Mouse (Mus musculus): ENCODE results near the gene Sf3b4.
A peak's percentile ranks its signal among the peaks of the same experiment; 100 is the strongest.

Gene Sf3b4

GRCm38 (mm10) chr3:96172197-96173178, at the start of gene Sf3b4:
Sf3b4 (plus strand) TSS chr3:96172332.
- DNase-seq (ENCODE audit: low read depth) = peak; percentile 97

DNA sequence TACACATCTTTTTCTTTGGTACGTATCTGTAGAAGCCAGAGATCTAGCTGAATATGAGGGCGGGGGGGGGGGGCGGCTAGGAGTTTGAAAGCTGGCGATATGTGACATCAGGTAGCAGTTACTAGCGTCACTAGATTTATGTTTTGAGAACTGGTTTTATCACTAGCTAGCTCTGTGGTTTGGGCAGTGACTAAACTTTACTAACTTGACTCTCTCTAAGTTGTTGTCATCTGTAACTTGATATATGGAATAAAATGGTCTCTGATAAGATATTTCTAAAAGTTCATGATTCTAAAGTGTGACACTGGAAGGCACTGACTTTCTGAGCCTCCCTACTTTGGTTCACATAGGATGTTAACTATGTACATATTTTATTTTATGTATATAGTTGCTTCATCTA, 47.9 kb upstream of the Sf3b4 start:
- DNase-seq (ENCODE audit: low read depth) = no peak

DNA sequence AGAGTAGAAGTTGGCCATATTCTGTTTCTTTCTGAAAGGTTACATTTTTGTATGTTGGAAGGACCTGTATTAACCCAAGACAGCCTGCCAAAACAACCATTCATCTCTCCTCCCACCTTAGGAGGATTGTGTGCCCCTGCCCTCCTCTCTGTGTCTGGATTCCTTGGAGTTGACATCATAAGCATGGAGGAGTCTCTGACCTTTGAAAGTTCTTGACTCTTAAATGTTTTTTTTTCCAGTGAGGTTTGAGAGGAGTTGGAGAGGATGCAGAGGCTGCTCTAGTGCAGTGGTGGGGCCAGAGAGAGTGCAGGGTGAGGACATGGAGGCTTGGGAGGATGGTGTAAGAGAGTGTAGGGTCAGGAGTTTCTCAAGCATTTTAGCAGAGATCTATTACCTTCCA, 44.0 kb upstream of the Sf3b4 start:
- no peak for DNase-seq (ENCODE audit: low read depth)

GRCm38 (mm10) chr3:96132478-96132877, 39.7 kb upstream of the Sf3b4 start:
- DNase-seq (ENCODE audit: low read depth) = no peak

GRCm38 (mm10) chr3:96133327-96133905, 38.7 kb upstream of the Sf3b4 start:
- no peak for DNase-seq (ENCODE audit: low read depth)

DNA sequence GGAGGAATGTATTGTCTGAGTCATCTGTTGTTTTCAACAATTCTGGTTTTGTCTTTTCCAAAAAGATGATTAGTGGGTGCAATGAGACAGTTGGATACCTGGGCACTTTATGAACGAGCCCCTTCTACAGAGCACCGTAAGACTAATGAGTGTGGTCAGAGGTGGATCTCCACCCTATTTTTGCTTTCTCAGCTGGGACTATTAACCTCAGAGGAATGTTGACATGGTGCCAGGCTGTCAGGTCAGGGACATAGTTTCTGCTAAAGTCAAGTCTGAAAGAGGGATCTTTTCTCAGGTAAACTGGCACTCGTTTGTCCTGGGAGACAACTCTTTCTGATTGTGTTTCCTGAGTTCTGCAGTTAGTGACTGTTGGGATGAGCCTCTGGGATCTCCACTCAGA, 37.1 kb upstream of the Sf3b4 start:
- no peak for DNase-seq (ENCODE audit: low read depth)

DNA sequence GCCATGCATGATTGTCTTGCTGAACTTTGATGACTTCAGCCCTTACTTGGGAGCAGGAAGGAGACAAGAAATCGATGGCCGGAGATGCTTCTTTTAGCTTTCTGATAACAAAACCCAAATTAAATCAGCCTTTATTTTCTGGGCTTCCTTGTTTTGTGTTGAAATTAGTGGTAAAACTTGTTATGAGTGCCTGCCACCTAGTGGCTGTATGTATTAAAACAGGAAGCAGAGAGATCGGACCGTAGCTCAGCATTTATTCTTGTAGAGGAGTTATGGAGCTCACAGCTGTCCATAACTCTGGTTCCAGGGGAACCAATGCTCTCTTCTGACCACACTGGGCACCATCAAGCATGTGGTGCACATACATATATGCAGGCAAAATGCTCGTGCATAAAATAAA, 24.2 kb upstream of the Sf3b4 start:
- DNase-seq (ENCODE audit: low read depth) = peak; percentile 85

DNA sequence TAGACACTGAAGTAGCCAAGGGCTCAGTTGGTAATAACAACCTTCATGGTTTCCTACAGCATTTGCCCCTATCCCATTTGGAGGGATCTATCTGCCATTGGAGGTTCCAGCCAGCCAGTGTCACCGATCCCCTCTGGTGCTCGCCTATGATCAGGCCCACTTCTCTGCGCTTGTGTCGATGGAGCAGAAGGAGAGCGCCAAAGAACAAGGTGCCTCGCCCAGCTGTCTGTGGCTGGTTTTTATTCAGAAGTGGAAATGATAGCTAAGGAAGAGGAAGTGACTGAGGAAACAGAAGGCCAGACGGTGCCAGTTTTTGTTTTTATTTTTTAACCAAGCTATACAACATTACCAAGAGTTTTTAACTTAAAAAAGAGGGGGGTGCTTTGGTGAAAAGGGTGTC, 20.3 kb upstream of the Sf3b4 start:
- no peak for DNase-seq (ENCODE audit: low read depth)

GRCm38 (mm10) chr3:96152611-96153010, 19.5 kb upstream of the Sf3b4 start:
- DNase-seq (ENCODE audit: low read depth) = no peak

DNA sequence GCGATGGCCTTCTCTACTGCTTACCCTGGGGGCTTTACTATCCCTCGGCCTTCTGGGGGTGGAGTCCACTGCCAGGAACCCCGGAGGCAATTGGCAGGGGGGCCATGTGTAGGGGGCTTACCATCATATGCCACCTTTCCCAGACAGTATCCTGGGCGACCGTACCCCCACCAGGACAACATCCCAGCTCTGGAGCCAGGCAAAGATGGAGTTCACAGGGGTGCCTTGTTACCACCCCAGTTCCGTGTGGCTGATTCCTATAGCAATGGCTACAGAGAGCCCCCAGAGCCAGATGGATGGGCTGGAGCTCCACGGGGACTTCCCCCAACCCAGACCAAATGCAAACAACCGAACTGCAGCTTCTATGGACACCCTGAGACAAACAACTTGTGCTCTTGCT, 16.6 kb upstream of the Sf3b4 start:
- no peak for DNase-seq (ENCODE audit: low read depth)

GRCm38 (mm10) chr3:96159820-96160219, 12.3 kb upstream of the Sf3b4 start:
- no peak for DNase-seq (ENCODE audit: low read depth)

- DNase-seq (ENCODE audit: low read depth) = peak; percentile 27
Measured at GRCm38 (mm10) chr3:96160222-96160802, 11.8 kb upstream of the Sf3b4 start.

- peak; percentile 64 for DNase-seq (ENCODE audit: low read depth)
Measured at GRCm38 (mm10) chr3:96160803-96161516, 11.2 kb upstream of the Sf3b4 start.

DNA sequence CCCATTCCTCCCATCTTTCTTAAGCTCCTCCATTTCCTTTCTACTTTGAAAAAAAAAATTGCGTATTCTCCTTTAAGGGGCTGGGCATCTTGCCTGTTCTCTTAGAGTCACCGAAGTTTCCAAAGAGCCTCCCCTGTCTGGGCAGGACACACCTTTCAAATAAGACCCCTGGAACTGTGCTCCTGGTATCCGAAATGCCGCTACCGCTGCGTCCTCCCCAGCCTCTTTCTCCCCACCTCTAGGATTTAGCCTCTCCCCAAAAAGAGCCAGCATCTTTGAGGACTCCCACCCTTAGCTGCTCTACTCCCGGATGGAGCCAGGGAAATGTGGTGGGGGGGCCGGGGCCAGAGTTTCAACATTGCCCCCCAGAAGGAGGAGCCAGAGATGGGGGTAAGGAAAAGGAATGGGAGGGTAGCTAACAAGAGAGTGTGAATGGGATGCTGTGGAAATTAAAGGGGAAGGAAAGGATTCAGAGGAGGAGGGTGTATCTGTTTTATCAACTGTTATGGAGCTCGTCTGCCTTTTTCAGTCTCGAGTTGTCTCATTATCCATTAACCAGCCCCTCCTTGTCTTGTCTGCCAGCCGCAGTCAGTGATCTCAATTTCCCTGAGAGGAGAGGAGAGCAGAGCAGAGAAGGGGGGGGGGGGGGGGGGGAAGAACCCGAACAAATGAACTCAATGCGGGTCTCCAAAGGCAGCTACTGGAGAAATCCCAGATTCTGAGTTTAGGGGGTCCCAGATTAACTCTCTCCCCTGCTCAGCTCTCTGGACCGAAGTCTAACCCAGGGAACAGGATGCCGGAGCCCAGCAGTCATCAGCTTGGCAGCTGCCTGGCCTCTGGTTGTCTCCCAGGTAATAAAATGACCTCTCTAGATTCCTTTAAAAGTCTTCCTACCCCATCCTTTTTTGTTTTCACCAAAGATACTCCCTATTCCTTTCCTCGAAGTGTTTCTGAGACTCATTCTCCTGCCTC, 10.0 kb upstream of the Sf3b4 start, which contains the start of gene Mtmr11:
Mtmr11 (plus strand) TSS at position 136 of the 972 bp plus-strand sequence.
- peak; percentile 48 for DNase-seq (ENCODE audit: low read depth)

- DNase-seq (ENCODE audit: low read depth) = no peak
Measured at GRCm38 (mm10) chr3:96163040-96163439, 9.1 kb upstream of the Sf3b4 start.

- no peak for DNase-seq (ENCODE audit: low read depth)
Measured at GRCm38 (mm10) chr3:96168466-96169158, 3.5 kb upstream of the Sf3b4 start.

DNA sequence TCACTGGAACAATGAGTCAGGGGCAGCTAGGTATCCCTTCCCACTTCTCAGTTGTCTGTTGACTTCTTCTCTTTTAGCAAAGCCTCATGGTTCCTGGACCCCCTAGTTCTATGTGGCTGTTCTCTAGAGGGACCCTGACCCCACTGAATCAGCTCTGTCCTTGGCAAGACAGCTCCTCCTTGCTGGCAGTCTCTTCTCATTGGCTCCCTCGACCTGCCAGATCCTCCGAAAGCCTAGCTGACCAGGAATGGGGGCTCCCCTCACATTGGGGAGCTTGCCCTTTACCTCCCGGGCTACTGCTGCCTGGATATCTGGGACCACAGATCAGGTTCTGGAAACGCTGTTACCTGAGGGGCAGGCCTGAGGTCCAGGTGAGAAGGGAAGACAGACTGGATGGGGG, 1.9 kb upstream of the Sf3b4 start:
- no peak for DNase-seq (ENCODE audit: low read depth)

DNA sequence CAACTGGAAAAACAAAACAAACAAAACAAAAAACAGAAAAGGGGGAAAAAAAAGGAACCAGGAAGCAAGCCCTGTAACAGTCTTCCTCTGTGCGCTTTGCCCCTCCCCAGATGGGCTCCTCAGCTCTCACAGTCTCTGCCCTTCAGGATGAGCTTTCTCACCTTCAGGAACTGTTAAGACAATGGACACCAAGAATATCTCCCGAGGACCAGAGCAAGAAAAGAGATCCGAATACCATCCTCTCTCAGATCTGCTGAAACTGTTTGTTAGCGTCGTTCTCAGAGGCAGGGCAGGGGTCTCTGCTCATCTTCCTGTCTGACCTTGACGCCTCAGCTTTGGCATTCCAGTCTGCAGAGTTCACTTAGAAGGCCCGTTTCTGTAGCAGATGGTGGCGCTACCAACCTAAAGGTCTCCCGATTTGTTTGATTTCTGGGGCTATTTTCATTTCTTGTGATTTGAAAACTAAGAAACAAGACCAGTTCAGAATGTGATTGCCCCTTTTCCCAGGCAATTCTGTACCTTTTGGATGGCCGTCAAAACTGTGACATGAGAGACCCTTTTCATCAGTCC, 1.1 kb upstream of the Sf3b4 start:
- DNase-seq (ENCODE audit: low read depth) = peak; percentile 49

- DNase-seq (ENCODE audit: low read depth) = no peak
Measured at GRCm38 (mm10) chr3:96171583-96172196, 442 bp upstream of the Sf3b4 start.

GRCm38 (mm10) chr3:96173185-96173584, 1.1 kb downstream of the Sf3b4 start:
- DNase-seq (ENCODE audit: low read depth) = no peak
